Mouse (Mus musculus): Measurements from ENCODE around the gene Irf1.

- TF ChIP-seq CTCF (IDR thresholded peaks at IDR 0.05) (no peak), EP300 (IDR thresholded peaks at IDR 0.05) (no peak)
These were observed 19.5 kb downstream of the Irf1 start for GRCm38 (mm10) chr11:53789277-53789676.
